Mouse (Mus musculus) CD4-positive, CD25-positive, alpha-beta regulatory T cell, adult 2 months (primary cell): ENCODE data around the gene Ptpn3.

Experiments
- DNase-seq: peaks from one replicate; pipeline ENCODE4 v3.0.0-alpha.2; 2012; ENCODE audit warnings: low read depth, low spot score

Gene Ptpn3

GRCm38 (mm10) chr4:57301410-57302313 lies at the start of gene Ptpn3:
Ptpn3 (minus strand) TSS chr4:57301837.
- DNase-seq = peak; percentile 62

- no peak for DNase-seq
Measured at GRCm38 (mm10) chr4:57350541-57350940, 48.9 kb upstream of the Ptpn3 start.

- no peak for DNase-seq
Measured at GRCm38 (mm10) chr4:57343996-57344395, 42.4 kb upstream of the Ptpn3 start.

GRCm38 (mm10) chr4:57338923-57339322 lies 37.3 kb upstream of the Ptpn3 start:
- no peak for DNase-seq

GRCm38 (mm10) chr4:57338061-57338460 lies 36.4 kb upstream of the Ptpn3 start:
- DNase-seq = no peak

- no peak for DNase-seq
Measured at GRCm38 (mm10) chr4:57335000-57335666, 33.5 kb upstream of the Ptpn3 start.

GRCm38 (mm10) chr4:57333926-57334548 lies 32.4 kb upstream of the Ptpn3 start:
- no peak for DNase-seq

- DNase-seq = no peak
Measured at GRCm38 (mm10) chr4:57332511-57332910, 30.9 kb upstream of the Ptpn3 start.

- DNase-seq = peak; percentile 44
Measured at GRCm38 (mm10) chr4:57320606-57321327, 19.1 kb upstream of the Ptpn3 start.

GRCm38 (mm10) chr4:57318525-57319212 lies 17.0 kb upstream of the Ptpn3 start:
- no peak for DNase-seq

- no peak for DNase-seq
Measured at GRCm38 (mm10) chr4:57312256-57313166, 10.9 kb upstream of the Ptpn3 start.

GRCm38 (mm10) chr4:57311750-57312149 lies 10.1 kb upstream of the Ptpn3 start:
- DNase-seq = no peak

- no peak for DNase-seq
Measured at GRCm38 (mm10) chr4:57308214-57309000, 6.8 kb upstream of the Ptpn3 start.

GRCm38 (mm10) chr4:57307747-57308146 lies 6.1 kb upstream of the Ptpn3 start:
- DNase-seq = no peak

GRCm38 (mm10) chr4:57306260-57306659 lies 4.6 kb upstream of the Ptpn3 start:
- no peak for DNase-seq

- no peak for DNase-seq
Measured at GRCm38 (mm10) chr4:57305644-57306043, 4.0 kb upstream of the Ptpn3 start.

GRCm38 (mm10) chr4:57300469-57301409 lies 898 bp downstream of the Ptpn3 start:
- peak; percentile 44 for DNase-seq
